Mouse (Mus musculus): ENCODE measurements around the gene Gm10184.

DNA sequence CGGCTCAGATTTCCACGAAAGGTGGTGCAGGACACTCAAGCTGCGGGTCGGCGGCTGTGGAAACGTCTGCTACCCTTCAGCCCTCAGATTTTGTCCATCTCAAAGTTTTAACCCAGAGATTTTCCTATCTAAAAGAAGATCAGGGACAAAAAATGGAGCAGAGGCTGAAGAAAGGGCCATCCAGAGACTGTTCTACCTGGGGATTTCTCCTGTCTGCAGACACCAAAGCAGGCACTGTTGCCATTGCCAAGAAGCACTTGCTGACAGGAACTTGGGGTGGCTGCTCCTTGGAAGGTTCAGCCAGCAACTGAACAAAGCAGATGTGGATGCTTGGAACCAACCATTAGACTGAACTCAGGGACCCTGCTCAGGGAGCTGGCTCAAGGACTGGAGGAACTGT lies at the start of gene Gm10184:
- TF ChIP-seq CTCF (IDR thresholded peaks at IDR 0.05; ENCODE audit: control insufficient read depth, insufficient read depth, insufficient read length) (no peak), MYOG (IDR thresholded peaks at IDR 0.05; ENCODE audit: control insufficient read depth, extremely low read depth, insufficient read length) (no peak)
